Mouse (Mus musculus): ENCODE data around the gene Lrrc8e. TPM values are rescaled to one million over a fixed set of nuclear protein-coding genes. Genes with fewer than 3 reads are reported as not detected.

The Lrrc8e gene
- polyA plus RNA-seq, 1 experiment from 2014 or later = 0.05 TPM

Other genes starting within 250 kb of the Lrrc8e start
- 0.20 TPM in 1 of 2 replicates, not detected in the other for gene Cd209f, start 121.0 kb upstream of the Lrrc8e start, polyA plus RNA-seq (2014; fragmentation: Nextera tagmentation; extraction: Ambion mirVana)
- not detected in 2 replicates for gene Cd209g, start 92.7 kb upstream of the Lrrc8e start, polyA plus RNA-seq (2014; fragmentation: Nextera tagmentation; extraction: Ambion mirVana)
- gene Evi5l, start 60.3 kb upstream of the Lrrc8e start, polyA plus RNA-seq (2014; fragmentation: Nextera tagmentation; extraction: Ambion mirVana) = 88.7 and 90.3 TPM in 2 replicates
- gene Prr36, start 9.4 kb upstream of the Lrrc8e start, polyA plus RNA-seq (2014; fragmentation: Nextera tagmentation; extraction: Ambion mirVana) = 58.8 and 60.8 TPM in 2 replicates
- 19.5 and 21.4 TPM in 2 replicates for gene Map2k7, start 11.9 kb downstream of the Lrrc8e start, polyA plus RNA-seq (2014; fragmentation: Nextera tagmentation; extraction: Ambion mirVana)
- 1.0 and 1.6 TPM in 2 replicates for gene Gm49320, start 12.0 kb downstream of the Lrrc8e start, polyA plus RNA-seq (2014; fragmentation: Nextera tagmentation; extraction: Ambion mirVana)
- 2.5 and 3.3 TPM in 2 replicates for gene Tgfbr3l, start 21.4 kb downstream of the Lrrc8e start, polyA plus RNA-seq (2014; fragmentation: Nextera tagmentation; extraction: Ambion mirVana)
- 62.3 and 65.1 TPM in 2 replicates for gene Snapc2, start 26.3 kb downstream of the Lrrc8e start, polyA plus RNA-seq (2014; fragmentation: Nextera tagmentation; extraction: Ambion mirVana)
- 219 and 235 TPM in 2 replicates for gene Ctxn1, start 32.4 kb downstream of the Lrrc8e start, polyA plus RNA-seq (2014; fragmentation: Nextera tagmentation; extraction: Ambion mirVana)
- 49.1 and 51.8 TPM in 2 replicates for gene Timm44, start 49.1 kb downstream of the Lrrc8e start, polyA plus RNA-seq (2014; fragmentation: Nextera tagmentation; extraction: Ambion mirVana)
- 15.6 and 16.8 TPM in 2 replicates for gene Ccl25, start 98.4 kb downstream of the Lrrc8e start, polyA plus RNA-seq (2014; fragmentation: Nextera tagmentation; extraction: Ambion mirVana)
- gene Elavl1, start 98.6 kb downstream of the Lrrc8e start, polyA plus RNA-seq (2014; fragmentation: Nextera tagmentation; extraction: Ambion mirVana) = 114 and 134 TPM in 2 replicates

Measured in hindbrain, embryonic 14.5 days (tissue).